Mouse (Mus musculus): ENCODE data around the gene Uaca.
A peak's percentile ranks its signal among the peaks of the same experiment; 100 is the strongest.

Gene Uaca

DNA sequence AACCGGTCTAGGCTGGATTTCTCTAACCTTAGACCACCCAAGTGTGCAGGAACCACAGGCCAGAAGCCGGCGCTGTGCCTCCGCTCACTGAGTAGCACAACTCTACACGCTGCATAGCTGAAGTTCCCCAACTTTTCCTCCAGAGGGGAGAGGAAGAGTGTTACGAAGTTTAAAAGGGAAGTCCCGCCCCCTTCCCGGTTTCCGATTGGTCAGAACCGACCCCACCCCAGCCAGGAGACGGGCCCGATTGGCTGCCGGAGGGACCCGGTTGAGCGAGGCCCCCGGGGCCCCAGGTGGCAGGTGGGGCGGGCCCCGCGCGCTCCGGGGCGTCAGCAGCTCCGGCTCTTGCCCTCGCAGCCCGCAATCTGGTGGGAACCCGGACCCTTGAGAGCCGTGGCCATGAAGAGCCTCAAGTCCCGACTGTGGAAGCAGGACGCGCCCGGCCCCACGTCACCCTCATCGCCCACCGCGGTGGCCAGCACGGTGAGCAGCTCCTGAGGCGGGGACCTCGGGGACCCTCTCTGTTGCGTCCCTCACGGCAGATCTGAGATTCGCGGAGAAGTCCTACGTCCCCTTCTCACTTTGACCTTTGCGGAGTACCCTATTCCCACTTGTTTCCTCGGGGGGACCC, at the start of gene Uaca:
Gene Uaca, plus strand, starts transcription at position 333 of the 631 bp plus-strand sequence.
- peak; percentile 64 for DNase-seq

DNA sequence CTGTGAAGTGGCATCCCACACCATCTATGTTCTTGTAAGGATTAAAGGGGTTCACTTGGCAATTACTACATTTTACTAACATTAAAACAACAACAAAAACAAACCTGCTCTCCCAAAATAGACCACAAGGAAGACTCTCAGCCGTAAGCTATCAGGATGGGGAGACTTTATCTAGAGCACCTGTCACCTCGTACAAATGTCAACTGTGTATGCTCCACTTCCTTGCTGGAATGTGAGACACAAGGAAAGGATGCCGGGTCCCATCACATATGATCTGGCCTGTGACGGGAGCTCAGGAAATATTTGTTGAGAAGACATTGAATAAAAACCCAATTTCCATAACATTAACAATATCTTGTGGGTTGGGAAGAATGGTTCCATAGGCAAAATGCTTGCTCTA, 49.4 kb upstream of the Uaca start:
- no peak for DNase-seq

GRCm38 (mm10) chr9:60746561-60746960, 47.8 kb upstream of the Uaca start:
- no peak for DNase-seq

- DNase-seq = no peak
Observed at GRCm38 (mm10) chr9:60747672-60748071, 46.7 kb upstream of the Uaca start.

GRCm38 (mm10) chr9:60748191-60748590, 46.2 kb upstream of the Uaca start:
- no peak for DNase-seq

DNA sequence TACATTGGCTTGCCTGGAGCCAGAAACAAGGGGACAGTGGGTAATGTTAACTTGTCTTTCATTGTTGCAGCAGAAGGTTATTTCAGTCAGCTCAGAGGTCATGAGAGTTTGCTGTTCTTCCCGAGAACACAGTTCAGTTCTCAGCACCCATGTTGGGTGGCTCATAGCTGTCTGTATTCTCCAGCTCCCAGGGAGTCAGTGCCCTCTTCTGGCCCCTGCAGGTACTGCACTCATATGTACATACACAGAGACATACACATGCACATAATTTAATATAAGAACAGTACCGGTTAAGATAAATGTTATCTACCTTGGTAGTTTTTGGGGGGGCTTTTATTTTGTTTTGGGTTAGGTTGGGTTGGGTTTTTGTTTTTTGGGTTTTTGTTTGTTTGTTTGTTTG, 45.2 kb upstream of the Uaca start:
- DNase-seq = no peak

DNA sequence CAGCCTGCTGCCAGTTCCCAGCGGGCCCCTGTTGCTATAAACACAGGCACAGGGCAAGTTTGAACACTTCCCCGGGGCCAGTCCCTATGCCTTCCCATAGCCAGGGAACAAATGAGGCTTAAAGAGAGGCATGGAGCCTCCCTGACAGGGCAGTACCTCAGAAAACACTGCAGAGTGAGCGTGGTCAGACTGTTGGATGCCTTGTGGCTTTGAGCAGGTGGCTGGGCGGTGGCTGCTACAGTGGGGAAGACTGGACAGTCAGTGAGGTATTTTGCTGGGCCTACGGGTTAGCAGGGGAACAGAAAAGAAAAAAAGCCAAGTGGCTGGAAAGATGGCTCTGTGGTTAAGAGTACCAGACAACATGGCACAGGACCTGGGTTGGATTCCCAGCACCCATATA, 43.2 kb upstream of the Uaca start:
- DNase-seq = no peak

- no peak for DNase-seq
Observed at GRCm38 (mm10) chr9:60751971-60752370, 42.4 kb upstream of the Uaca start.

GRCm38 (mm10) chr9:60752636-60753035, 41.7 kb upstream of the Uaca start:
- DNase-seq = no peak

GRCm38 (mm10) chr9:60756258-60756657, 38.1 kb upstream of the Uaca start:
- peak; percentile 70 for DNase-seq

GRCm38 (mm10) chr9:60756866-60757740, 37.2 kb upstream of the Uaca start:
- no peak for DNase-seq

- DNase-seq = no peak
Observed at GRCm38 (mm10) chr9:60757817-60758216, 36.5 kb upstream of the Uaca start.

DNA sequence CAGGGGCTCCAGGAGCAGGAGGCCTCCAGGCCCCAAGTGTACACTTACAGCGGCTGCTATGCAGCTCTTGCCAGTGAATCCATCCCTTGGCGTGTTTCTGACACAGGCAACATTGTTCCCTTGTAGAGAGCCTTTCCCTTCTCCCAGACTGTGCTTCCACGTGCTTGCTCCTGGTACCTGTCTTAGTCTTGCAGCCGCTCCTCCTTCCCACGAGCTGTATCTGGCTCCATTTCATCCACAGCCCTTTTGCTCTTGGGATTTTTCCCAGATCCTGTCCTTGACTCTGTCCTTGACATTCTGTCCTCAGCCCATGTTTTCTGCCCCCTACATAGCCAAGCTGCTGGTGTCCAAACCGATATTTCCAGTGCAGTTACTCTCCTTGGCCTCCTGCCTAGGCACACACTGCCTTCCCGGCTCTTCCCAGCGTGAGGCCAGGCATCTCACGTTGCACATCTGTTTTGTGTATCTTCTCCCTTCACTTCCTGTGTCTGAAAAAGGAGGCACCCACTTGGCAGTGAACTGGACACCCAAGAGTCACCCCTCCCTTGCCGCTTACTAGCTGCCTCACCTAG, 34.8 kb upstream of the Uaca start:
- DNase-seq = no peak

DNA sequence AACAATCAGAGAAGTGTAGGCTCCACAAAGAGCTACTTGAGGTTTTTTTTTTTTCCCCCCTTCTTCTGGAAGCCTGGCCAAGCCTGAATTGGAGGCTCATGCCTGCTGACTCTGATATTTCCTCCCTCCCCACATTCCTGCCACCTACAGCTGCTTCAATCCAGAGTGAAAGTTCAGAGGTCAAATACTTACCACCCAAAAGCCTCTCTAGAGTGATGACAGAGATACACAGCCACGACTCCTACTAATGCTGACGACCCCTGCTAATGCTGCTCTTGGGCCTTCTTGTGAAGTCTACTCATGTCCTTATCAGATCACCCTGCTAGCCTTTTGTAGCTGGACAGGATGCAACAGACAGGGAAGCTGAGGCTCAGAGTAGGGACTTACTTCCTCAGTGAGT, 29.2 kb upstream of the Uaca start:
- DNase-seq = no peak

- DNase-seq = no peak
Observed at GRCm38 (mm10) chr9:60768393-60768792, 25.9 kb upstream of the Uaca start.

GRCm38 (mm10) chr9:60769711-60770111, 24.6 kb upstream of the Uaca start:
- DNase-seq = peak; percentile 52

GRCm38 (mm10) chr9:60773713-60774112, 20.6 kb upstream of the Uaca start:
- DNase-seq = no peak

GRCm38 (mm10) chr9:60776899-60777298, 17.4 kb upstream of the Uaca start:
- no peak for DNase-seq

GRCm38 (mm10) chr9:60782057-60782789, 12.1 kb upstream of the Uaca start:
- DNase-seq = no peak

DNA sequence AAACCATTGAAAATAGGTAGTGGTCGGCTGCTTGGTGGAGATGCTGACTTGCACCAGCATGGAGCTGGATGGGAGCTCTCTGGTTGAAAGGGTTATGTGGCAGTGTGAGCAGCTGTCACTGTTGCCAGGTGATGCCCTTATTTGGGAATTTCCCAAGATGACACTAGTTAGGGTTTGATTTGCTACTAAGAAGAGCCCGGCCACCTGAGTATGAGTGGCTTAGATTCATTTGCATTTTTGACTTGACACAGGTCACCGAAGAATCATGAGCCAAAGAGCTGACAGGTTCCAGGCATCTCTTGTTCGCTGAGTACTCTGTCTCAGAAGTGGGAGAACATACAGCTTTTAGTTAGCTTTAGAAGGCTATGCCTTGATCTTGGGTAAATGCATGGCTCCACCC, 9.3 kb upstream of the Uaca start:
- no peak for DNase-seq

DNA sequence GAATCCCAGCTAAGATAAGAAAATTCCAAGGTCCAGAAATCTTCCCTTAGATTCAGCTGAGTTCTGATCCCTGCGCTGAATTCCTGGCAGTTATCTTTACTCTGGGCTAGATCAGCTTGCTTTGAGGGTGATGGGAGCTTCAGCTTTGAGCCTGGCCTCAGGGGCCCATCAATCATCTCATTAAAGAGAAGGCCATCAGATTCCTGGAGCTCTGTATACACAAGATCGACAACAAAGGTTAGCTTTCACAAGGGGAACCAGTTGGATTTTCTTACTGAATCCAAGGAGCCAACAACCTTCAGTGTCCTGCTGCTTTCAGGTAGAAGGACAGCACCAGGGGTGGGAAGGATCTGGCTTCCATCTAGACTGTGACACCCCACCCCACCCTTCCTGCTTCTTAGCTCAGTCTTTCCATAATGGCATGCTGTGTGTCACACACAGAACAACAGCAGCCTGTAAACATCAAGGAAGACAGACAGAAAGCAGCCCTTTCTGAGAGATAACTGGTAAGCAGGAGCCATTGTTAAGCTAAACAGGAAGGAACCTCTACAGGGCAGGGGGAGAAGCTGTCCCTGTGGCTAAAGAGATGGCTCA, 6.7 kb upstream of the Uaca start:
- DNase-seq = no peak

GRCm38 (mm10) chr9:60790282-60790681, 4.1 kb upstream of the Uaca start:
- DNase-seq = no peak

GRCm38 (mm10) chr9:60794841-60795351, 554 bp downstream of the Uaca start:
- DNase-seq = peak; percentile 41

Data from thymus, postnatal 25 days (tissue).